Mouse (Mus musculus) E14TG2a.4 (cell line): ENCODE data around the gene Sdc3.

Experiments
- H3K27me3 ChIP-seq: 2 replicates; pipeline ENCODE4 v1.6.1; 2014; ENCODE audit warnings: low read length, control low read depth; ENCODE audit not compliant: insufficient read depth
- H3K36me3 ChIP-seq: 2 replicates; pipeline ENCODE4 v1.6.1; 2014; ENCODE audit warnings: low read length, control low read depth; ENCODE audit not compliant: insufficient read depth
- H3K4me1 ChIP-seq: replicated peaks from 2 replicates; pipeline ENCODE4 v1.6.1; 2014; ENCODE audit warnings: low read depth, low read length, control low read depth
- H3K4me3 ChIP-seq: replicated peaks from 2 replicates; pipeline ENCODE4 v1.5.1; 2014; ENCODE audit warnings: mild to moderate bottlenecking, low read length
- H3K9me3 ChIP-seq: 2 replicates; pipeline ENCODE4 v1.6.1; 2014; ENCODE audit warnings: low read length, control low read depth
- CTCF ChIP-seq: conservative IDR thresholded peaks from 2 replicates; pipeline ENCODE4 v1.5.1; 2014; ENCODE audit warnings: low read length
- NANOG ChIP-seq: IDR thresholded peaks from 2 replicates; pipeline ENCODE4 v1.6.1; 2014; ENCODE audit warnings: borderline replicate concordance, low read length, mixed read lengths
- POU5F1 ChIP-seq: IDR thresholded peaks from 2 replicates; pipeline ENCODE4 v1.6.1; 2014; ENCODE audit warnings: low read length, borderline replicate concordance

Gene Sdc3

DNA sequence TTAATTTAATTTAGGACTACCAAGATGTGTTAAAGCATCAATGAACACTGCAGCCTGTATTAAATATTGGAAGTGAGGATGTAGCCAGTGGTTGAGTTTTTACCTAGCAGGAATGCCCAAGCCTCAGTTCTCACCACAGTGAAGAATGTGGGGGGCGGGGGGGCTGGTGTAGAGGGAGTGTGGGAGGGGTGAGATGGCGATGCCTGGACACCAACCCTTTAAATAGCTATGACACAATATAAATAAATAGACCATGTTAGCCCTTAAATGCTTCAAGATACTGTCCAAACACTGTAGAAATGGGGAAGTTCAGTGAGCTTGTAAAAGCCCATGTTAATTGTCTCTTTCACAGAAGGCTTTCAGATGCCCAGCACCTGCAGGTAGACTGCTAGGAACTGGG, 32.5 kb upstream of the Sdc3 start:
- Histone ChIP-seq H3K4me1 (peaks cover 92% of the 10 kb centered on the region), H3K9me3 (no peaks in the 10 kb centered on the region), H3K36me3 (peaks cover 98% of the 10 kb centered on the region), H3K4me3 (no peak overlapping the region), H3K27me3 (no peaks in the 10 kb centered on the region)
- TF ChIP-seq NANOG: no peak
- no peak for TF ChIP-seq CTCF
- TF ChIP-seq POU5F1: no peak

DNA sequence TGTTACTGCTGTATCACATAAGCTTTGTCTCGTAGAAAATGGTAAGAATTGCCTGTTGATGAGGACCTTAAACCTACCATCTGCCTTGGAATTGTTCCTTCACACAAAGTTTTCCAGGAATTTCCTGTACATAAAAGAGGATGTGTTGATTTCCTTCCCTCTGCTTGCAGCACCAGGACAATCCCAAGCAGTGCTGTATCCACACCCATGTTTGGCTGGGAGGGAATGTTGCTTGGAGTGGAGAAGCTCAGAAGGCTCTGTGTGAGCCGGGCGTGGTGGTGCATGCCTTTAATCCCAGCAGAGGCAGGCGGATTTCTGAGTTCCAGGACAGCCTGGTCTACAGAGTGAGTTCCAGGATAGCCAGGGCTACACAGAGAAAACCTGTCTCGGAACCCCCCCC, 30.5 kb upstream of the Sdc3 start:
- peaks cover 92% of the 10 kb centered on the region for H3K4me1 ChIP-seq
- peaks cover 98% of the 10 kb centered on the region for H3K36me3 ChIP-seq
- no peaks in the 10 kb centered on the region for H3K27me3 ChIP-seq
- no peak for TF ChIP-seq POU5F1
- no peak for TF ChIP-seq CTCF
- TF ChIP-seq NANOG: no peak
- no peak overlapping the region for H3K4me3 ChIP-seq
- no peaks in the 10 kb centered on the region for H3K9me3 ChIP-seq

DNA sequence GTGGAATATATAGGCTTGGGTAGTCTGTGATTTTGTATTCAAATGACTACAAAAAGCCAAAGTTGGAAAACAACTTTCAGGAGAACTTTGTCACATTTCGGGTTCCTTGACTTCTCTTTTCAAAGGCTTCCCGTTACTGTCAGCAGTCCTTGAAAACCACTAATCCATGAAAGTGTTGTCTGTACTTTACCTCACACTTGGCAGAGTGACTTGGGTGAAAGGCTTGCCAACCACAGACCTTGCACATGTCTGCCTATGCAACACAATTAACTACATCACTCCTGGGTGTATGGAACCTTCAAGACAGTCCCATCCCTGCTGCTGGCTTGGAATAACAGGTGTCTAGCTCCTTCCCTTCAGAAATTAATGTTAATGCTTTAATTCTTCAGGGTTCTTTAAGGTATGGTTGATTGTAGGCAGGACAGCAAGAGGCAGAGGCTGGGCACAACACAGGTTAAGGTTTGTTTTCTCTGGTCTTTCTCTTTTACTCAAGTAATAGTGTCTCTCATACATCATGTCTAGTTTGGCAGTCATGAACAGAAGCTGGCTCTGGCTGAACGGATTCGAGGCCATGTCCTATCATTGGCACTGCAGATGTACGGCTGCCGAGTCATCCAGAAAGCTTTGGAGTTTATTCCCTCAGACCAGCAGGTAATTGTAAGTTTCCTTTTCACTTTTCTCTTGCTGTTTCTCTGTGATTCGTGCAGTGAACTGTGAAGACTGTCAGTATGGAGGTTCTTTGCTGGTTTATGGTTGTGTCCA, 26.8 kb upstream of the Sdc3 start:
- H3K9me3 ChIP-seq: no peaks in the 10 kb centered on the region
- H3K36me3 ChIP-seq: peaks cover 97% of the 10 kb centered on the region
- H3K4me3 ChIP-seq: no peak overlapping the region
- H3K4me1 ChIP-seq: peaks cover 84% of the 10 kb centered on the region
- TF ChIP-seq NANOG (no peak), POU5F1 (no peak), CTCF (no peak)
- H3K27me3 ChIP-seq: no peaks in the 10 kb centered on the region

DNA sequence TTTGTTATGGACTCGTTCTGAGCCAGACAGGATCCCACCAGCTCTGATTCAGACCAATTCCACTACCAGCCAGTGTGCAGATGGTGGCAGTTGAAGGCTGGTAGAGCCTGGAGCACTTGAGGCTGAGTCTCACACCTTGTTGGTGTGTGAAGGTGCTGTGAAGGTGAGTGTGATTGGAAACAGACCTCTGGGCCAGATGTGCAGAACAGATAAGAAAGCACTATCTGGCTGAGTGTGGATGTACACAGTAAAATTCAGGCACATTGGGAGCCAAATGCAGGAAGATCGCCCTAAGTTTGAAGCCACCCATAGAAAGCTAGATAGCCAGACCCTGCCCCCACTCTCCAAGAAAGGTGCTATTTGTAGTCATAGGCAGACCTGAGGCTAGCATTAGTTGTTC, 25.9 kb upstream of the Sdc3 start:
- Histone ChIP-seq H3K36me3 (peaks cover 97% of the 10 kb centered on the region), H3K27me3 (no peaks in the 10 kb centered on the region), H3K4me1 (peaks cover 84% of the 10 kb centered on the region), H3K4me3 (no peak overlapping the region), H3K9me3 (no peaks in the 10 kb centered on the region)
- TF ChIP-seq CTCF (no peak), NANOG (no peak), POU5F1 (no peak)

DNA sequence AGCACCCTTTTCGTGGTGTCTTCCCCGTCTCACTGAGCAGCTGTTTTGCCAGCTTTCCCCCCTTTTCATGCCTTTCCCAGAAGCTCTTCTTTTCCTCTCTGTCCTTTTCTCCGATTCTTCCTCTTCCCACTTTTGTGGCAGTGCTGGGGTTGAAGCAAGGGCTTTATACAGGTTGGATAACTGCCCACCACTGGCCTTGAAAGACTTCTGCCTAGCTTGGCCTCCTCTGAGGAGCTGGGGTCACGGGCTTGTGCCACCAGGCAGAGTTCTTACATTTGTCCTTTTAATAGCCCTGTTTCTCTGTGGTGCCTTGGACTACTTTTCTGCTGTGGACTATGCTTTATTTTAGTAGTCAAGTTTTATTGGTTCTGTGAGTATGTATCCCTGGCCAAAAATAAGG, 25.4 kb upstream of the Sdc3 start:
- Histone ChIP-seq H3K36me3 (peaks cover 97% of the 10 kb centered on the region), H3K4me3 (no peak overlapping the region), H3K9me3 (no peaks in the 10 kb centered on the region), H3K4me1 (peaks cover 83% of the 10 kb centered on the region), H3K27me3 (no peaks in the 10 kb centered on the region)
- TF ChIP-seq CTCF (no peak), POU5F1 (no peak), NANOG (no peak)

DNA sequence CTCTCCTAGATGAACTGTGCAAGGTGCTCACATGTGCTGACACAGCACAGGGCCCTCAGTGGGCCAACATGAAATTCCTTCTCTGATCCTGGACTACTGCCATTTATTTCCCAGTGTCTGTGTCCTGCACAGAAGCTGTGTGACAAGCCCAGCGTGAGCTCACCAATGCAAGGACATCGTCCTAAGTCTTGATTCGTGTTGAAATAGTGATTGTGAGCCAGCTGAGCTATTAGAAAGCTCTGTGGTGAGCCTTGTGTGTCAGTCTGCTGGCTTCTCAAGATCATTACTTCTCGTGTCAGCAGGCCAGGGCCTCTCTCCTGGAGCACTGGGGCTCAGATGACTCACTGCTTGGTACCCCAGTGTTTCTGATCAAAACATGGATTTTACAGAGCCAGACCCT, 18.4 kb upstream of the Sdc3 start:
- H3K4me1 ChIP-seq: peaks cover 83% of the 10 kb centered on the region
- H3K36me3 ChIP-seq: peaks cover 99% of the 10 kb centered on the region
- TF ChIP-seq POU5F1: no peak
- no peak for TF ChIP-seq CTCF
- no peak for TF ChIP-seq NANOG
- no peaks in the 10 kb centered on the region for H3K27me3 ChIP-seq
- H3K4me3 ChIP-seq: no peak overlapping the region
- no peaks in the 10 kb centered on the region for H3K9me3 ChIP-seq

DNA sequence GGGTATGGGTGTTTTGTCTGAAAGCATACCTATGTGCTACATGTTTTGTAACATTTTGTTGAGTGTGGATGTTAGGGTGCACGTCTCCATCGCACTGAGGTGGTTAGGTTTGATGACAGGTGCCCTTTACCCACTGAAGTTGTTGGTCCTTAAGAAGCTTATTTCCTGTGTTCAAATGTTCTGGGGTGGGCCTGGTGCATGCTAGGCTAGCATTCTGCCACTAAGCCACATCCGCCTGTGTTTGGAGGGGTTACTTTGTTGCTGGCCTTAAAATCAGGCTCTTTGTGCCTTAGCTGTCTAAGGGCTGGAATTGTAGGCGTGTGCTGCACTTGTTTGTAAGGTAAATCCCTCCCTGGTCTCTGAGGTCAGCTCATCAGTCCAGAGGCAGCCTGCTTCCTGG, 17.5 kb upstream of the Sdc3 start:
- Histone ChIP-seq H3K4me3 (no peak overlapping the region), H3K9me3 (no peaks in the 10 kb centered on the region), H3K4me1 (peaks cover 88% of the 10 kb centered on the region), H3K36me3 (peaks cover 99% of the 10 kb centered on the region), H3K27me3 (no peaks in the 10 kb centered on the region)
- TF ChIP-seq NANOG (no peak), POU5F1 (no peak), CTCF (no peak)

DNA sequence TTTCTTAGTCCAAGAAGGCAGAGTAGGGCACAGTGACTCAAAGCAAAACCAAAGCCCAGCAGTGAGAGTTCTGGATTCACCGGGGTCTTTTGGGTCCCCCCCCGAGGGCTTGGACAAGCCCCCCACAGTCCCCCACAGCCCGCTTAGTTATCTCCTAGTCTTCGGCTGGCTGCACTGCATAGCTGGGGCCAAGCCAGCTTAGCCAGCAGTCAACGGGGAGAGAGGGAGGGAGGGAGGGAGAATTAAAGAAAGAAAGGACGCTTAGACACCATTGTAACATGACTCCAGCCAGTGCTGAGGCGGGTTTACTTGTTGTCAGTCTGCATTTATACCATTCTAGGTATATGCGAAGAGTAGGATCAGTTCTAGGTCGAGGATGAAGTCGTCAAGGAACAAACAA, 14.7 kb upstream of the Sdc3 start:
- H3K27me3 ChIP-seq: no peaks in the 10 kb centered on the region
- no peak overlapping the region for H3K4me3 ChIP-seq
- H3K9me3 ChIP-seq: no peaks in the 10 kb centered on the region
- H3K4me1 ChIP-seq: peaks cover 94% of the 10 kb centered on the region
- TF ChIP-seq POU5F1: no peak
- no peak for TF ChIP-seq NANOG
- TF ChIP-seq CTCF: no peak
- H3K36me3 ChIP-seq: peaks cover 99% of the 10 kb centered on the region

DNA sequence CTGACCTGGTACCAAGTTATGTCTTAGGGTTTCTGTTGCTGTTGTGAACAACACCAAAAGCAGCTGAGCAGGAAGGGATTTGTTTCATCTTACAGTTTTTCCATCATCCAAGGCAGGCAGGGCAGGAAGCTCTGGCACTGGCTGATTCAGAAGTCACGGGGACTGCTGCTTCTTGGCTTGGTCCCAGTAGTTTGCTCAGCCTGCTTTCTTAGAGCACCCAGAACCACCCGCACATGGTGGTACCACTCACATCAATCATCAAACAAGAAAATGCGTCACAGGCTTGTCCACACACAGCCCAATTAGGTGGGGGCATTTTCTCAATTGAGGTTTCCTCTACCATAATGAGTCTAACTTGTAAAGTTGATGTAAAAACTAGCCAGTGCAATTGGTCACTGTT, 13.3 kb upstream of the Sdc3 start:
- H3K4me3 ChIP-seq: no peak overlapping the region
- H3K27me3 ChIP-seq: no peaks in the 10 kb centered on the region
- H3K4me1 ChIP-seq: peaks cover 84% of the 10 kb centered on the region
- no peaks in the 10 kb centered on the region for H3K9me3 ChIP-seq
- no peak for TF ChIP-seq POU5F1
- TF ChIP-seq CTCF: no peak
- no peak for TF ChIP-seq NANOG
- peaks cover 97% of the 10 kb centered on the region for H3K36me3 ChIP-seq
